Mouse (Mus musculus) lung, postnatal 0 days (tissue): ENCODE data around the gene Dtx3. TPM values are rescaled to one million over a fixed set of nuclear protein-coding genes. Genes with fewer than 3 reads are reported as not detected.

Source experiments
- ATAC-seq: fragments of 200-750 bp; cut with Nextera tagmentation; 2 replicates; pipeline ENCODE4 v1.8.0; 2017; ENCODE audit warnings: moderate library complexity
- DNase-seq: peaks from one replicate; pipeline ENCODE4 v3.0.0-alpha.2; 2016; ENCODE audit warnings: low spot score
- H3K27ac ChIP-seq: fragments of 300-500 bp; sonication (generic); 2 replicates; pipeline ENCODE4 v1.5.1; 2014; ENCODE audit warnings: antibody characterized with exemption, mild to moderate bottlenecking, low read length, mixed read lengths
- H3K27me3 ChIP-seq: fragments of 300-500 bp; sonication (generic); replicated peaks from 2 replicates; pipeline ENCODE4 v1.6.1; 2014; ENCODE audit warnings: low read length, mixed read lengths; ENCODE audit not compliant: insufficient read depth
- H3K36me3 ChIP-seq: fragments of 300-500 bp; sonication (generic); 2 replicates; pipeline ENCODE4 v1.6.1; 2014; ENCODE audit warnings: low read length, mixed read lengths; ENCODE audit not compliant: insufficient read depth
- H3K4me1 ChIP-seq: fragments of 300-500 bp; sonication (generic); 2 replicates; pipeline ENCODE4 v1.6.1; 2014; ENCODE audit warnings: antibody characterized with exemption, low read depth, low read length, mixed read lengths; ENCODE audit not compliant: insufficient read depth
- H3K4me2 ChIP-seq: fragments of 300-500 bp; sonication (generic); replicated peaks from 2 replicates; pipeline ENCODE4 v1.6.1; 2014; ENCODE audit warnings: low read depth, mild to moderate bottlenecking, low read length, moderate library complexity, mixed read lengths
- H3K4me3 ChIP-seq: fragments of 300-500 bp; sonication (generic); 2 replicates; pipeline ENCODE4 v1.5.1; 2014; ENCODE audit warnings: low read depth, low read length
- H3K9ac ChIP-seq: fragments of 300-500 bp; sonication (generic); replicated peaks from 2 replicates; pipeline ENCODE4 v1.6.1; 2014; ENCODE audit warnings: low read depth, mild to moderate bottlenecking
- H3K9me3 ChIP-seq: fragments of 300-500 bp; sonication (generic); 2 replicates; pipeline ENCODE4 v1.6.1; 2016; ENCODE audit warnings: low read length, mixed read lengths
- CTCF ChIP-seq: IDR thresholded peaks from 2 replicates; pipeline ENCODE4 v1.5.1; 2016; ENCODE audit warnings: antibody characterized with exemption, mild to moderate bottlenecking
- EP300 ChIP-seq: IDR thresholded peaks from 2 replicates; pipeline ENCODE4 v1.6.1; 2016; ENCODE audit warnings: antibody characterized with exemption, mild to moderate bottlenecking, control low read depth
- WGBS: fragments of 180-500 bp; shearing (Covaris S2); extraction: QIAGEN DNeasy Blood & Tissue Kit; methylation state at CpG from one replicate; pipeline ENCODE4 v1.1.7; 2014; 5-methylcytosine and 5-hydroxymethylcytosine counted together
- polyA plus RNA-seq: library from polyadenylated mRNA; unstranded; fragments of >200 nt; fragmentation: Nextera tagmentation; extraction: Ambion mirVana; gene quantifications from 2 replicates; pipeline ENCODE4 v1.2.1, GENCODE M21; 2015

The Dtx3 gene
- polyA plus RNA-seq, 1 experiment from 2014 or later = 47.5 TPM

- no peaks in the 10 kb centered on the region for H3K9me3 ChIP-seq
- TF ChIP-seq CTCF = no peak
- TF ChIP-seq EP300 = no peak
- no peak overlapping the region for H3K4me3 ChIP-seq
- no peak overlapping the region for H3K27ac ChIP-seq
- DNase-seq = no peak
- 78% methylated on average over 7 of the region's 7 CpGs for WGBS
- no peak for ATAC-seq
- no peak overlapping the region for H3K4me2 ChIP-seq
- H3K4me1 ChIP-seq = peaks cover 7% of the 10 kb centered on the region
- H3K27me3 ChIP-seq = peaks cover 55% of the 10 kb centered on the region
- no peaks in the 10 kb centered on the region for H3K36me3 ChIP-seq
- H3K9ac ChIP-seq = no peak overlapping the region
Measured at GRCm38 (mm10) chr10:127174170-127174569, 21.4 kb downstream of the Dtx3 start.

GRCm38 (mm10) chr10:127173148-127174065, 22.1 kb downstream of the Dtx3 start:
- WGBS = 76% methylated on average over 16 of the region's 16 CpGs
- TF ChIP-seq CTCF = no peak
- DNase-seq (no peak), ATAC-seq (no peak)
- Histone ChIP-seq H3K9me3 (no peaks in the 10 kb centered on the region), H3K36me3 (no peaks in the 10 kb centered on the region), H3K27ac (no peak overlapping the region), H3K4me1 (peaks cover 7% of the 10 kb centered on the region), H3K4me2 (no peak overlapping the region), H3K9ac (no peak overlapping the region), H3K4me3 (no peak overlapping the region), H3K27me3 (peaks cover 50% of the 10 kb centered on the region)

GRCm38 (mm10) chr10:127171631-127172200, 23.8 kb downstream of the Dtx3 start:
- H3K27me3 ChIP-seq = peaks cover 45% of the 10 kb centered on the region
- no peak overlapping the region for H3K9ac ChIP-seq
- ATAC-seq (no peak), DNase-seq (no peak)
- H3K4me3 ChIP-seq = no peak overlapping the region
- H3K36me3 ChIP-seq = no peaks in the 10 kb centered on the region
- no peak overlapping the region for H3K27ac ChIP-seq
- peaks cover 7% of the 10 kb centered on the region for H3K4me1 ChIP-seq
- TF ChIP-seq CTCF = no peak
- no peak for TF ChIP-seq EP300
- no peaks in the 10 kb centered on the region for H3K9me3 ChIP-seq
- no peak overlapping the region for H3K4me2 ChIP-seq
- 77% methylated on average over 15 of the region's 15 CpGs for WGBS

- Histone ChIP-seq H3K9me3 (no peaks in the 10 kb centered on the region), H3K4me3 (peak overlapping the region; percentile 26), H3K4me2 (peak overlapping the region; percentile 50), H3K4me1 (peaks cover 12% of the 10 kb centered on the region), H3K27ac (no peak overlapping the region), H3K27me3 (peaks cover 45% of the 10 kb centered on the region), H3K9ac (no peak overlapping the region), H3K36me3 (no peaks in the 10 kb centered on the region)
- 1% methylated on average over 25 of the region's 29 CpGs for WGBS
- TF ChIP-seq EP300 (no peak), CTCF (peak; percentile 87)
- DNase-seq (peak; percentile 75), ATAC-seq (peak; percentile 77)
Measured at GRCm38 (mm10) chr10:127170837-127171272, 24.7 kb downstream of the Dtx3 start.

GRCm38 (mm10) chr10:127170002-127170401, 25.5 kb downstream of the Dtx3 start:
- Histone ChIP-seq H3K4me3 (peak overlapping the region; percentile 26; the same call in 1 of the 2 replicates), H3K4me2 (no peak overlapping the region), H3K36me3 (no peaks in the 10 kb centered on the region), H3K9me3 (no peaks in the 10 kb centered on the region), H3K27ac (no peak overlapping the region), H3K4me1 (peaks cover 16% of the 10 kb centered on the region), H3K9ac (no peak overlapping the region), H3K27me3 (peaks cover 53% of the 10 kb centered on the region)
- 5% methylated on average over 22 of the region's 22 CpGs for WGBS
- DNase-seq (no peak), ATAC-seq (no peak)
- no peak for TF ChIP-seq EP300
- TF ChIP-seq CTCF = peak; percentile 51

GRCm38 (mm10) chr10:127167614-127168192, 27.8 kb downstream of the Dtx3 start:
- ATAC-seq (peak; percentile 32), DNase-seq (peak; percentile 63)
- no peak overlapping the region for H3K4me3 ChIP-seq
- peaks cover 16% of the 10 kb centered on the region for H3K4me1 ChIP-seq
- H3K4me2 ChIP-seq = no peak overlapping the region
- no peak for TF ChIP-seq CTCF
- TF ChIP-seq EP300 = no peak
- peaks cover 53% of the 10 kb centered on the region for H3K27me3 ChIP-seq
- no peaks in the 10 kb centered on the region for H3K9me3 ChIP-seq
- no peak overlapping the region for H3K9ac ChIP-seq
- H3K36me3 ChIP-seq = no peaks in the 10 kb centered on the region
- 20% methylated on average over 10 of the region's 10 CpGs for WGBS
- H3K27ac ChIP-seq = no peak overlapping the region
